Mouse (Mus musculus) c-Kit-positive CD71-negative TER-119-negative erythroid progenitor cells, embryonic 14.5 days (primary cell): ENCODE measurements around the gene Slc4a1.

Experiments
- DNase-seq: peaks from one replicate; pipeline ENCODE4 v3.0.0-alpha.2; 2013; ENCODE audit warnings: low read depth

Slc4a1 gene

DNA sequence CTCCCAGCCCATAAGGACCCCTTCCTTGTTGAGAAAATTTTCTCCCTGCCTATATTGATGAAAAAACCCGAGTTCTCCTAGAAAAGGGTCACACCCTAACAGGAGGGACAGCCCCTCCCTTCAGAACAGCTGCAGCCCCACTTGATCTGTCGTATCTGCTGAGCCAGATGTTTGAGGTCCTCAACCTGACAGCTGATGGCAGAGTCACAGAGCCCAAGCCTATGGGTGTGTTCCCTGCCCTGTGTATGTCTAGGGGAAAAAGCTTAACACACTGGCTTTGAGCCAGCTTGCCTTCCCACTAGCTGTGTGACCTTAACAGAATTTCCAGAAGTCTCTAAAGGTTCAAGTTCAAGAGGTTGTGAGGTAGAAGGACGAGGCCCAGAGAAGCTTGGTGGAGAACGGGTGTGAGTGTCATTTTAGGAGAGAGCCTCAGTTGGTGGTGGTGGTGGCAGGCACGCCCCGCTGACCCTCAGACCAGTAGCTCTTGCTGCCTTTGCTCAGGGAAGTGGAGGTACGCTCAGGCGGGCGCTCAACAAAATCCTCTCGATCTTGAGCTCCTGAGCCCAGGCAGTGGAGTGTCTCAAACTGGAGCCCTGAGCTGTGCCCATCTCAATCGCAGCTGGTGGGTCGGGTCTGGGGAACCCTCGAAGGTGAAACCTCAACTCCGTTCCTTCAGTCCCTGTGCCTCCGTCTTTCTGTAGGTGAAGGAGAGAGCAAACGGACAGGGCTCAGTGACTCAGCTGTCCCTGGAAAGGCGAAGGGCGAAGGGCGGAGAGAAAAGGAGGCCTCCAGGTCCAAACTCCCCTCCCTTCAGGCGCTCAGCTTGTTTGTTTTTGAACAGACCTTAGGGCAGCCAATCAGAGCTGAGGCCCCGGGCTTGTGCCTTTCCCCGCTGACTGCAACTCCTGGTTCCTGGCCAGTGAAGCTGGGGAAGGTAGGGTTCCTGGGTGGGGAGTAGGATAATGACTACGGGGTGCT, 9.5 kb upstream of the Slc4a1 start:
- peak; percentile 43 for DNase-seq

DNA sequence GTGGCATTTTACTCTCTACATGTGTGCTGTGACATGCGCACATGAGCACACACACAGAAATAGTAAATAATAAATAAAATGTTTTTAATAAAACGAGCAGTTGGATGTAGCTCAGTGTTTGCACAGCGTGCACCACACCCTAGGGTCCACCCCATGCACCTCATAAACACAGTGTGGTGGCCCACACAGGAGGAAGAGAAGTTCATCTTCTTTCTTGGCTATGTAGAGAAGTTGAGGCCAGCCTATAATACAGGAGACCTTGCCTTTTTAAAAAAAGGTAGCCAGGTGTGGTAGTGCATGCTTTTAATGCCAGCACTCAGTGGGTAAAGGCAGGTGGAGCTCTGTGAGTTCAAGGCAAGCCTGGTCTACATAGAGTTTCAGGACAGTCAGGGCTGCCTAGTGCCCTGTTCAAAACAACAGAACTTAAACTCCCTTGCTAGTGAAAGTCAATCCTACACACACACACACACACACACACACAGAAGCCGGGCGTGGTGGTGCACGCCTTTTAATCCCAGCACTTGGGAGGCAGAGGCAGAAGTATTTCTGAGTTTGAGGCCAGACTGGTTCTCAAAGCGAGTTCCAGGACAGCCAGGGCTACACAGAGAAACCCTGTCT, 8.2 kb upstream of the Slc4a1 start:
- DNase-seq: no peak

DNA sequence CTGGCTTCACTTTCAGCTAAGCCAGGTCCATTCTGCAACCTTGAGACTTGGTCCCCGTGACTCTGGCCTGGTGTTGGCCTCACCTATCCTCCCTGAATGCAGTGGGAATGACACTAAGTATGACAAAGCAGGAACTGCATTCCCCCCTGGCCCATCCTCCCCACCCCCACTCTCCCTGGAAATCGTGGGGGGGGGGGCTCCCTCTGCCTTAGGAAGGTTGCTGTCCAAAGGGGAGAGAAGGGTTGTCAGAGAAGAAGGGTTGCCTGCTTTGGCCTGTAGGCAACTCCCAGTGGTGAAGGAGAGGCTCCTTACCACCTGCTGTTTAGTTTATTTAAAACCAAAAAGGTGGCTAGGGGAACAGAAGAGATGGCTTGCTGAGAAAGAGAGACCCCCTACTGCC, 7.6 kb upstream of the Slc4a1 start:
- no peak for DNase-seq

DNA sequence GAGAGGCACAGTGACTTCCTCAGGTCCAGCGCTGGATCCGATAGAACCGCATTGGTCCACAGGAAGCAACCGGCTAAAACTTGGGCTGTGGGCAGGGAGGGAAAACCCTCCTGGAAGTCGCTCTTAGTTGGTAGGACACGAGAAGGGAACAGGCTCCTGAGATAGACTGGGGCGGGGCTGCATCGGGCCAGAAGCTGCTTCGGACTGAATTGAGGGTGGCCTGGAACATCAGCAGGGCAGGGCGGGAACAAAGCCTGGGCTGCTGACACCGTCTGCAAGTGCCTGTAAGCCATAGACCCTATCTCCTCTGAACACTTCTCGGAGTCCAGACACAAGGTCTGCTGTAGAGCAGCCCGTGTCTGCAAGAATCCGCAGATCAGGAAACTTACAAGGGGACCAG, 6.9 kb upstream of the Slc4a1 start:
- DNase-seq: no peak

DNA sequence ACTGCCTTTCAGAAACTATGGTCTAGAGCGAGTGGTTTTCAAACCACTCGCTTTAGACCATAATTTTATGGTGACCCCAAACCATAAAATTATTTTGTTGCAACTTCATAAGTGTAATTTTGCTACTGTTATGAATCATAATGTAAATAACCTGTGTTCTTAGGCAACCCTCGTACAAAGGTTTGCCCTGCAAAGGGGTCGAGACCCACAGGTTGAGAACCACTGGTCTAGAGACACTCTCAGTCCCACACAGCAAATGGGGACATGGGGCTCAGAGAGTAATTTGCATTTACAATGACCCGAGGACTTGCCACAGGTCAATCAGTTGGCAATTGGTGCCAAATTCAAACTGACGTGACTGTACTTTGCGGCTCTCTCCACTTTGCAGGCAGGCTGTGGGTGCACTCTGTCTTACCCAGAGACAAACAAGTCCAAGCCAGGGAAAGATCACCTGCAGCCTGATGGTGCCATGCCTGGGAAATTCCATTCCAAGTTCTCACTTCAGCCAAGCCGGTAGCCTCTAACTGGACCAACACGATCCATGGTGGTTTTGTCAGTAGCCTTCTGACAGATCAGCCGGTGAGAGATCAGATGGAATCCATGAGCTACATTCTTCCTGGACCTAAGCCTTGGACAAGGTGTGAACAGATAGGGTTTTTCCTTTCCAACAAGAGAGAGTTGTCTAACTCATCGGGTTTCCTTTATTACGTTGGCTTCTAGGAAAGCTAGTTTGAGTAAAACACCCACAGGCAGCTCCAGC, 6.1 kb upstream of the Slc4a1 start:
- DNase-seq: no peak

DNA sequence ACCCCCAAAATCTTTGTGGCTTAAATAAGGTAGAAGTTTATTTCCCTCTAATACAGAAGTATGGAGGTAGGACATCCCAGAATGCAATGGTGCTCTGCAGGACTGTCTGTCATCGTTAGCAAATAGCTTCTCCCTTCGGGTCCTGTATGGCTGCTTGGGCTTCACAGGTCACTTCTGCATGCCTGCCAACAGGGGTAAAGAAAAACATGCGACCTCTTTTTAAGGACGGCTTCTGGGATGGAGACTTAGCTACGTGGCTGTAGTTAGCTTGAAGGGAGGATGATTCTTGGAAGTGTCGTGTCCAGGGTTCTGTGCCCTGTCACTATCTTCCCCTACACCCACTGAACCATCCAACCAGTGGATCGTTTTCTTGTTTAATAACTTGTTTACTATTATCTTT, 4.3 kb upstream of the Slc4a1 start:
- no peak for DNase-seq

DNA sequence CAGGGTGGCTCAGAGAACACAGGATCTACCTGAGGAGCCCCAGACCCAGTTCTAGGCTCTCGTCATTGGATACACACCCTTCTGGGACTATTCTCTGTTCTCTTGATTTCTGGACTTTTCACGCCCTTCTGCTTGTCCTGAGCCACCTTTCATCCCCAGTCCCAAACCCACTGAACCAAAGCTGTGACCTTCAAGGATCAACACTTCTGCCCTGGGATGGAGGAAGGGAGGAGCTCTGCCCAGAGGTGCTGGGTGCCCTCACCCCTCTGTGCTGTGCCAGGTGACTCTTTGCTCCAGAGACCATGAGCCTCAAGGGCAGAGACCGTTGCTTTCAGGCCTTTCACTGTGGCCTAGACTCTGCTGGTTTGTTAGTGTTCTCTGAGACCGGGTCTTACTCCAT, 3.3 kb upstream of the Slc4a1 start:
- DNase-seq: no peak

DNA sequence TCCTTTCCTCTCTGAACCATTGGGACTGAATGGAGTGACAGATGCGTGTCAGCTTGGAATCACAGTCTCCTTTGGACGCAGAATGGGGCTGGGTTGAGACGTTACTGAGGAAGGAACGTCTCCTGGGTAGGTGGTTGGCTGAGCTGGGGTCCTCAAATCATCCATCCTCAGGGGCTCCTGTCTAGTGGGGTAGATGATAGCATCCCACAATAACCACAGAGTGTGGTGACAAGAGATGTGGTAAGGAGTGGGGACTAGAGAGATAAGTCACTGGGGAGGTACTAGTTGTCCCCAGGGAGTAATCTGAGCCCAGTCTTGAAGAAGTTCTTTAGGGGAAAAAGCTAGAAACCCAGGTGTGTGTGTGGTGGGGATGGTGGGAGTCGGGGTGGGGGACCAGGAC, 2.3 kb upstream of the Slc4a1 start:
- DNase-seq: no peak

DNA sequence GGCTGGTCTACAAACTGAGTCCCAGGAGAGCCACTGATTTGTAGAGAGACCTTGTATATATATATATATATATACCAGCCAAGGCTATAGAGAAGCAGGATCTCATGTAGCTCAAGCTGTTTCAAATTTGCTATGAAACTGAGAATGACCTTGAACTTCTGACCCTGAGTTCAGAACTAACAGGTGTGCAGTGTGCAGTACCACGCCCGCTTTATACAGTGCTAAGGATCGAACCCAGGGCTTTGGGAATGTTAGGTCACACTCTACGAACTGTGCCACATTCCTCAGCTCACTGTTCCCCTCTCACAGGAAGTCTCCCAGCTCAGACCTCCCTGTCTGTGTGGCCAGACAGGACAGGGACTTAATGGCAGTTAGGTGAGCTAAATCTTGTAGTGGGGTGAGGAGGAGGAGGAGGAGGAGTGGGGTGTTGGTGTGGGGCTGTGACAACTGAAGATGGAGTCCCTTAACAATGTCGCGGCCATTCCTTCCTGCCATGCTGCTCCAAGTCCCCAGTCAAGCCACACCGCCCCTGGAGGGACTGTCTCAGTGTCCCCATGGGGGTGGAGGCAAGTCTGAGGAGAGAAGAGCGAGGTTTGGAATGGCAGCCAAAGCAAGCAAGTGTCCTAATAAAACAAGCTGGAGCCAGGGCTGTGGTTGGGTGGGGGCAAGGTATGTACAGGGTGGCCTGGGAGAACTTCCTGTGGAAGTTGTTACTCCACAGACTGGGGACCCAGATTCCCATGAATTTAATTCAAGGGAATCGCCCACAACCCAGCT, 1.7 kb upstream of the Slc4a1 start:
- no peak for DNase-seq

DNA sequence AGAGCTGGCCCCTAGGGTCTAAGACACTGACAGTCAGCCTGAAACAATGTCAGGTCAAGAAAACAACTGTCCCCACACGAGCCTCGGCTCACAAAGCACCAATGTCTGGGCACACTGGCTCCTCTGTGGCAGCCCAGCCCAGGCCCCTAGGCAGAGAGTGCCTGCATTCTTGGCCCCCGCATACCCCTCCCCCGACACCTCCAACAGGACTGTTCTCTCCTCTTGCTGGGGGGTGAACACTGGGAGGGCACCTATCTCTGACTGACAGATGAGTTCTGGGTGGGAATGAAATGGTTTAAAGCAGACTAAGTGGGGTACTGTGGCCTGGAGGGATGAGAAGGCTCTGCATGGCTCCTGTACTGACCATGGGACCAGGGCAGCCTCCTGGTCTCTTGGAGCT, 304 bp downstream of the Slc4a1 start:
- DNase-seq: no peak

DNA sequence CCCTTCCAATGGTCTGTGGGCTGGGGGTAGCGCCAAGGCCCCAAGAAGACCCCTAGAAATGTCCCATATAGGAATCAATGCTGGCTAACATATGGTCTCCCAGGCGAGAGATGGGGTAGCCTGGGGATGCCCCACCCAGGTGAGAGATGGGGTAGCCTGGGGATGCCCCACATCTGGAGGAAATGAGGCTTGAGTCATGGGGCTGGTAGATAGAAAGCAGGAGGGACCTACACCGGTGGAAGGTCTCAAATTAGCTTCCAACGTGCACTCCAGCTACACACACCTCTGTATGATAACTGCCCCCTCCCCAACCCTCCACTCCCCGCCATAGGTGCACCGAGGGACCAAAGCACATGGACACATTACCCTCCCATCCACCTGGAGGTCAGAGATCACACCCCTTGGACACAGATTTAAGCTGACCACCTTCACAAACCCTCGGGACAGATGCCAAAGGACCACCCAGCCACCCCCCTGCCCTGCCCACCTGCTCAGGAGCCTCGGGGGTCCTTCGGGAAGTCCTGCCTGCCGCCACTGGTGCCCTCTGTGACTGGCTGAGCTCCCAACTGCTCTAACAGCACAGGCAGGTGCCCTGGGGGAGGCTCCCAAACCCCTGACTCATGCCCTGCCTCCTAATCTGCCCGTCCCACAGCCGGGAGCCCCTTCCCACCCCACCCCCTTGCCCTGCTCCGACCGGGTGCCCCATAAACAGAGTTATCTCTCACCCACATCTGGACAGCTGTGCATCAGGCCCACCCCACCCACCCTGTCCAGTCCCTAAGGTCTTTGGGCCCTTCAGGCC, 1.2 kb downstream of the Slc4a1 start:
- DNase-seq: no peak

DNA sequence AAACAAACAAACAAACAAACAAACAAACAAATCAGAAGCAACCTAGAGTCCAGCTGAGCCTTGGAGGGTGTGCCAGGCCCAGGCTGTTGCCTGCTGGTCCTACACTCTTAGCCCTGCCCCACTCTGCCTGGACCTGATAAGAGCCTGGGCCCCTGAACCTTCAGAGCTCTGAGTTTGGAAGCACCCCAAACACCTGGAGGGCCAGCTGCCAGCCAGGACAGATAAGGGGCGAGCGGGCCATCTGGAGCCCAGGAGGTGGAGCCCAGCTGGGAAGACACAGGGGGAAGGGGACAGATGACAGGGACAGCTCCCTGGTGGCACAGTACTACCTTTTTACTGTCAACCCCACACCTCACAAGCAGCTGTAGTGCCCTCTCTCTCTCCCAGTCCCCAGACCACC, 2.4 kb downstream of the Slc4a1 start:
- peak; percentile 35 for DNase-seq

DNA sequence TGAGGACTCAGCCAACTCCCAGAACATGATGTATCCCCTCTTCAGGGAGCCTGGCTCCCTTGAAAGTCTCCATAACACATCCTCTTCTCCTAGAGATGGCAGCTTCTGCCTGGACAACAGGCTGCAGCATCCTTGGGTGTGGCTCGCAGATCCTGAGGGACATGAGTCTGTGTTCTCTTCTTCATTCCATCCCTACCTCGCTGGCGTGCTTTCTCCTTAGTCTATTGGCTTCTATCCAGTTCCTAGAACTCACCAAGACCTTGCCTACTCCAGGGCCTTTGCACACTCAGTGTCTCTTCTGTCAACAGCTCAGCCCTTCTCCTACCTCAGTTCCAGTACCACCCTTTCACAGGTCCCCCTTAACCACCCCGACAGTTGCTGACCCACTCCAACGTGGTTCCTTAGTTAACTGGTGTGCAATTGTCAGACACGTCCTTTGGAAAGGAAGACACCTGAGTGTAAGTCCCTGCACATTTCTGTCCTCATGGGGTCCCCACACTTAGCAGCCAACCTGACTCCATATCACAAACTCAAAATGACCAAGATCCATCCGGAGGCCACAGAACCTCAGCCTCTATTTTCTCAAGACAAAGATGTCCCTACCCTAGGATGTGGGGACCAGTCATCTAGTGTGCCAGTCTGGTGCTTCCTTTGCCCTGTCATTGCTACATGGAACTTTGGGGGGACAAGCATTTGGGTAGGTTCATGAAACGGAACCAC, 4.1 kb downstream of the Slc4a1 start:
- DNase-seq: no peak

DNA sequence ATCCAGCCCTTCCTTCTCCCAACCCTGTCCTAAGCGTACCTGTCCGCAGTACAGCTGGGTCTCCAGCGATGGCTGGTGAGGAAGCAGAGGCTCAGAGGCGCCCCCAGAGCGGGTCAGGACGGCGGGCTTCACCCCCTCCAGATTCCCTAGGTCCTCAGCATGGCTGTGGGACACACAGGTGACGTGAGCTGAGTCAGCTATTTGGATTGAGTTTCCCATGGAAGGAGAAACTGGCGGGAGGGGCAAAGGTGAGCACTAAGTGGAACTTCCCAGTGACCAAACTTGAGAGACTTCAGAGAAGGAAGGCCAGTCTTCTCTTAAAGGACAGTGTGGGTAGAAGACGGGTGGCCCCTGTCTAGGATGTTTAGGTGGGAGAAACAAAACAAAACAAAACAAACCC, 7.6 kb downstream of the Slc4a1 start:
- no peak for DNase-seq

DNA sequence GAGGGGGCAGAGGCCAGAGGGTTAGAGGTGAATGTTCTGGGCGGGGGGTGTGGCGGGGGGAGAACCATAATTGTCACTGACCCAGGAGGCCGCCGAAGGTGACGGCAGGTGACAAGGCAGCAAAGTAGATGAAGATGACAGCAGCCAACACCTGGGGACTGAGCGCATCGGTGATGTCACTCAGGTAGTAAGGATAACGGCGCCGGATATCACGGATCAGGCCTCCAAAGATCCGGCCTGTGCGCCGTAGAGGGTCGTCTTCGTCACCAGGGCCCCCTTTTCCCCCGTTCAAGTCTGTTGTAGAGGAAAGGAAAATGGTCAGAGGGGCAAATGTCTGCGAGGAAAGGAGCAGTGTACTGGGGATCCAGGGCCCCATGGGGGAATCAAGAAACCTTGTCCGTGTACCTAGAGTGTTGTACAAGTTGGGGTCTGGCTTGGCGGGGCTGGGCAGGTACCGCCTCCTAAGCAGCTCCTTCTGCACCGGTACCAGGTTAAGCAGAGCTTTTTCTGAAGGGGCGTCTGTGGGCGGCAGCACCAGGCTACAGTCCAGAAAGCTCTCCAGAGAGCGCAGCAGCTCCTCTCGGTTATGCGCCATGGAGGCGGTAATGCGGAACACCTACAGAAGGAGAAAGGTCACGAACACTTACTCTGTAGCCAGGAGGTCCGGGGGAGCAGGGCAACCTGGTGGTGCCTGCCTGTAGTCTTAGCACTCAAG, 9.2 kb downstream of the Slc4a1 start:
- no peak for DNase-seq

DNA sequence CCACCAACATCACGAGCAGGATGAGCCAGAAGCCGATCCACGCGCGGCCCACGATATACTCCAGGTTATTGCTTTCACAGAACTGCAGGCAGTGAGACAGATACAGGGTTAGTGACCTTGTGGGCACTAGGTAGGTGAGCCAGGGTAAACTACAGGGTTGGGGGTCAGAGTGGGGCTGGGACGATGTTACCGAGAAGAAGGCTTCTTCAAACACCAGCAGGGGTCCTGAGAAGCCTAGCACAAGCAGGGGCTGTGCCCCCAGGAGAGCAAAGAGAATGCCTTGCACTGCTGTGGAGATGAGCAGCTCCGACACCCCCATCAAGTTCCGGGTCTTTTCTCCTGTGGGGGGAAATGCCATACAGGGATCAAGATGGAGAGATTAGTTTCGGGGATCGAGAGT, 9.8 kb downstream of the Slc4a1 start:
- DNase-seq: no peak

DNA sequence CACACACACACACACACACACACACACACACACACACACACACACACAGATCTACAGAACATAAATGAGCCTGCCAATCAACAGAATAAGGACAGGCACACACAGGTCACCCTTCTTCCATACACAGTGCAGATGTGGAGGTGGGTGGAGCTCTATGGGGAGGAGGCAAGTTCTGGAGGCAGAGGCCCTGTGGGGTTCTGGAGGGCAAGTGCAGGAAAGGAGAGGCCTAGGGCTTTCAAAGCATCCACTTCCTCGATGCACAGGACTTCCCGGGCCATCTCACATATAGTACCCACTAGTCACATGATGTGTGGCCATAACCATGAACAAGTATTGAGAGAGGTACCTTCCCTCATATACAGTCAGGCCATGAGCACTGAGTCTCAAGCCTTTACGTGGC, 10.5 kb downstream of the Slc4a1 start:
- DNase-seq: no peak

DNA sequence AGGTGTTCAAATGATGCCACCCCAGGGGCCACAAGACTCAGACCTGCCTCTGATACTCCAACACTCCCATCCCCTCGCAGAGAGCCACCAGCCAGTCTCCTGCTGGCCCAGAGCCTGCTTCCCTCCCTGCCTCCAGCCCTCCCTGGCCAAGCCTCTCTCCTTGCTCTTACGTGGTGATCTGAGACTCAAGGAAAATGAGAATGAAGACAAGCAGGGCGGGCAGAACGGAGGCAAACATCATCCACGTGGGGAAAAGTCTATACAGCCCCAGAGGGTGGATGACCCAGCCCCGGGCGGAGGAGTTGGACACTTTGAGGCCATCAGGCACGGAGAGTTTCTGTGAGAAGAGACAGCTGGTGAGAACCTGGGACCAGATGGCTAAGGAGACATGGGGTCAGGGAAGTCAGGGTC, 13.0 kb downstream of the Slc4a1 start:
- no peak for DNase-seq

DNA sequence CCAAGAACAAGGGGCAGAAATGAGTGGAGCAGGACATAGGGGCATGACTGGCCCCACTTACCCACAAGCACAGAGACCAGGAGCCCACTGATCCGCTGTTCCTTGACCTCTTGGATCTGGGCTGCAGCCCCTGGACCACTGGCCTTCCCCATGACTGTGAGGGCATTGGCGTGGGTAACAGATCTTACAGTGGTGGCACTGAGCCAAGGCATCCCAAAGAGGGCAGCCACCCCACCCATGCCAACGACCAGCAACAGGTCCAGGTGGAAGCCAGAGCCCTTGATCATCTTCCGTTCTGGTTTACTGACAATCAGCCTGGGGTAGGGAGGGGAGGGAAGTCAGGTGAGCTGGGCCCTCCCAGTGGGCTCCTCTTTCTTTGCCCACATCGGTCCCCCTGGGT, 13.6 kb downstream of the Slc4a1 start:
- DNase-seq: no peak

DNA sequence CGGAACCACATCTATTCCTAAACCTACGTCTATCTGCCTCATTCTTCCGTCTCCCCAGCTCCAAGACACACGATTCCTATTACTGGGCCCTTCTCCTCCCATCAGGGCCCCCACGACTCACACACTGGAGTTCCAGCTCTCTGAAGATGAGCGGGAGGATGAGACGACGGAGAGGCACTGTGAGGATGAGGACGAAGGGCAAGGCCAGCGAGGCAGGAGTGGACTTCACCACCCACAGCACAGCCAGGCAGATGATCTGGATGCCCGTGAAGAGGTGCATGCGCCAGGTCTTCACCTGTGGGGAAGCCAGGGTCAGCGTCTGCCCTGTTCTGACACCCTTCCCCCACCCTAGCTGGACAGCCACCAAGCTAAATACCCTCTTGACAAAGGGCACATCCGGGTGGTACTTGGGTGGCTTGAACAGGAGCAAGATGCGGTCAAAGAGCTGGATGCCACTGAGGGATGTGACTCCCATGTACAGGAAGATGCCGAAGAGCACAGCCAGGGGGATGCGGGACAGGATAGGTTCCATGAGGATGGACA, 15.0 kb downstream of the Slc4a1 start:
- no peak for DNase-seq
